Mouse (Mus musculus): ENCODE measurements around the gene Cpa2.
A peak's percentile ranks its signal among the peaks of the same experiment; 100 is the strongest.

Cpa2 gene

DNA sequence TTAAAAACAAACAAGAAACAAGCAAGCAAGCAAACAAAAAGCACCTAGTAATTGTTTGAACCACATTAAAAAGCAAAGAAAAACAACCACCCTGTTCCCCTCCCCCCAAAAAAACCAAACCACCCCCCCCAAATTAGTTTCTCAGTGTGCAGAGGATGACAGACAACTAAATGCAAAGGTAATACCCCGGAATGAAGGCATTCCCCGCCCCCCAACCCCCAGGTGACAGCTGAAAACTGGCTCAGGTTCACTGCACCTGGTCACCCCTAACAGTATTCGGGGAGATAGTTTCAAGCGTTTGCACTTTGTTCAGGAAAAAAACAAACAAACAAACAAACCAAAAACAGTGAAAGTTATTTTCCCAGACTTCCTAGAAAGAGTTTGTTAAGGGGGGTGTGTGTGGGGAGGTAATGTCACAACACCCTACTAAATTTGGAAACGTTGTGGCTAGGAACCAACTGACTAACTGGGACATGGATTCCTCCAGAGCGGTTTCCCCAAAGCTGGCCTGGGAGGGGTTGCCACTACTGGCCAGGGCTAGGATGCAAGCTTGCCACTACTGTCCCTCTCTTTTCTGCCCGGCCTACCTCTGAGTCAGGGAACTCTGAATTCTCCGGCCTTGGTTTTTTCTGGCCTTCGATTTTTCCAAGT is 6.4 kb downstream of the Cpa2 start:
- peak; percentile 63 to 66 for DNase-seq (ENCODE audit: low spot score in 2 of 2)

DNA sequence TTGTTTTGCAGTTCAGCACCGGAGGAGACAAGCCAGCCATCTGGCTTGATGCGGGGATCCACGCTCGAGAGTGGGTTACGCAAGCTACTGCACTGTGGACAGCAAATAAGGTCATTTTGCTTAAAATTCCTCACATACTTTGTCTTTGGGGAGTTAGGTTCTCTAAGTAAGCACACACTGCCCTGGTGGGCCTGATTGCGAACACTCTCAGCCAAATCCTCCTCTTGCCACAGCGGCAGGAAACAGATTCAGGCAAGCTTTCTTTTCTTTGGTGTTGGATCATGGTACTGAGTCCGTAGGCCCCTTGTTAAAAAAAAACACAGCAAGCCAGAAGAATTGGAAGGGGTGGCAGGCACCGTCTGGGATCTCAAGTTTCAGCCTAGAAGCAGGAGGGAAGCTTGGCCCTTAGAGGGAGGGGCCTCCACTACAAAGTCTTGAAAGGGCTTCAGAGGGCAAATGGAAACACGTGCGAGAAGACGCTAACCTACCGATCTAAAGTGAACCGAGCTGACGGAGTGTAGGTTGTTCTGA is 7.9 kb downstream of the Cpa2 start:
- peak in 1 of 2 experiments; percentile 37 for DNase-seq (ENCODE audit: low spot score in 2 of 2)

DNA sequence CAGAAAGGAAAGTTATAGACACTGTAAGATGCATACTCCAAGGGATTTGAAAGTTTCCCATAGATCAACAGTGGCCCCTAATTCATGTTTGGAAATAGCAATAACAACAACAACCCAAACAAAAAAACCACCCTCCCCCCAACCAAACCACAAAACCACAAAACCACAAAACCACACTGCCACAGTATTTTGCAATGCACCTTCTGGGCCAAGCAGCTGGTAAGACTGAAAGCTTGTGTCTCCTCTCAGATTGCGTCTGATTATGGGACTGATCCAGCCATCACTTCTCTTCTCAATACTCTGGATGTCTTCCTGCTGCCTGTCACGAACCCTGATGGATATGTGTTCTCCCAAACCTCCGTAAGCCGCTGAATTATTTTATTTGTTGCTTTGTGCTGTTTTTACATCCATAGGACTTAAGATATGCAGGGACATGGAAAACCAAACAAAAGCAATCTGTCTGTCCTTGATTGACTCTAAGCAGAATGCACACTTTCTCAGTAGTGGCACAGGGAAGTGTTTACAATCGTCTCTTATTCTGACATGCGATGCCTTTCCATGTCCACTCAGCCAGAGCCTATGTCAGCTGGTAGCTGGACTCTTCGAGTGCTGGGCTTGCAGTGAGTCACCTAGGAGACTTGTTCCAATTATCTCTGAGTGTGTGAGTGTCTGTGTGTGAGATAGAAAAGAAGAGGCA is 9.3 kb downstream of the Cpa2 start:
- no peak for DNase-seq (ENCODE audit: low spot score in 2 of 2)

DNA sequence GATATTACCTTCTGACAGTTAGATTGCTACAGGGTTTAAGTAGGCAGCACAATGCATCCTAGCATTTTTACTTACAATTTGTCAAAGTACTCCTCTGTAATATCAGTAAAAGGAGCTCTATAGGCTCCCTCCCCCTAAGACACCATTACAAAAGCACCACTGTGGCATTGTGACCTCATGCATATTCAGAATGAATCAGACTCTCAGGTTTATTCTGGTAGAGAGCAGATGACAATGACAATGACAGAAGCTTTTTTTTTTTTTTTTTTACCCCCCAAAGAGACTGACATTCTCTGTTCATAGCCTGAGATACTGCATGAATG is 9.8 kb downstream of the Cpa2 start:
- no peak for DNase-seq (ENCODE audit: low spot score in 2 of 2)

DNA sequence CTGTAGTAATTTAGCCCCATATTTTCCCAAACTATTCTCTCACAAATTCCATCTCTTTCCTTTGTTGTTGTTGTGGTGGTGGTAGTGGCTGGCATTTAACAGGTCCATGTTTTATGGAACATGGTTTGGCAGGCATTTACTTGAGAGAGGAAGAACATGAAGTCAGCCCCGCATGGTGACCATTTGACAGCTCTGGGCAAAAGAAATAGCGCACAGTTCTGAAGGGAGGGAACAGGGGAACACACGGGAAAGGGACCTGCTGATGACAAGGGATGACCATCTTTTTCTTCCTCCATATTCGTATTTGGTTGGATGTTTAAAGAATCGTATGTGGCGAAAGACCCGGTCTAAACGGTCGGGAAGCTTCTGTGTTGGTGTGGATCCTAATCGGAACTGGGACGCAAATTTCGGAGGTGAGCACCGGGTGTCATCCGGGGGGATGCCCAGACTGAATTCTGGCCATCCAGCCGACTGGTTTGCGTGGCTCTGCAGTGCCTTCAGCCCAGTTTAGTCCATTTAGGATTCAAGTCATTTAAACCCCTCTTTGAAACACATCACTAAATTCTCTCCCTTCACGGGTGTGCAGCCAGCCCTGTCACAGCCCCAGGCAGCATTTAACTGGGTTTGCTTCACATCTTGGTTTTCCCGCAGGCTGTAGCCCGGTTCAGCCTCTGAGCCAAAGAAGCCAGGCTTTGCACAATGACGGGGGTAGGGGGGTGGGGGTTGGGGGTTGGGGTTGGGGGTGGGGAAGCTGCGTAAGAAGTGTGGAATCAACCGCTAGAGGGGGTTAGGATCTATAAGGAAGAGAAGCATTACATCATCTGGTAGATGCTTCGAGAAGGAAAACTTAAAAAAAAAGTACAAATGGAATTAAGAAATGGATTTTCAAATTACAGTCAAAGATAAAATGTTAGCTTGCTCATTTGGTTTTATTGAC is 10.5 kb downstream of the Cpa2 start:
- no peak for DNase-seq (ENCODE audit: low spot score in 2 of 2)

GRCm38 (mm10) chr6:30552628-30553027 is 11.2 kb downstream of the Cpa2 start:
- DNase-seq (ENCODE audit: low spot score in 2 of 2): no peak

GRCm38 (mm10) chr6:30553381-30554010 is 12.1 kb downstream of the Cpa2 start:
- DNase-seq (ENCODE audit: low spot score in 2 of 2): no peak

DNA sequence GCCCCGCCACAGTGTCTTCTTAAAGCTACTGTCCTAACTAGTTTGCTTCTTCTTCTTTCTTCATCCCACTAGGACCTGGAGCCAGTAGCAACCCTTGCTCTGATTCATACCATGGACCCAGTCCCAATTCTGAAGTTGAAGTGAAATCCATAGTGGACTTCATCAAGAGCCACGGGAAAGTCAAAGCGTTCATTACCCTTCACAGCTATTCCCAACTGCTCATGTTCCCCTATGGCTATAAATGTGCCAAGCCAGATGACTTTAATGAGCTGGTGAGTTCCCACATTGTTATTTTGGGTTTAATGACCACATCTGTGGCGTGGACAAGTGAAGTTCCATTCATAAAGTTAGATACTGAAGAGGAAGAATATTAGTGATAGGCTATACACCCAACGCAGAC is 12.7 kb downstream of the Cpa2 start:
- DNase-seq (ENCODE audit: low spot score in 2 of 2): no peak

GRCm38 (mm10) chr6:30554621-30555170 is 13.3 kb downstream of the Cpa2 start:
- DNase-seq (ENCODE audit: low spot score in 2 of 2): peak in 1 of 2 experiments; percentile 24

GRCm38 (mm10) chr6:30556080-30556479 is 14.7 kb downstream of the Cpa2 start:
- DNase-seq (ENCODE audit: low spot score in 2 of 2): peak; percentile 40 to 68

- no peak for DNase-seq (ENCODE audit: low spot score in 2 of 2)
Observed at GRCm38 (mm10) chr6:30559726-30560125, 18.3 kb downstream of the Cpa2 start.

- no peak for DNase-seq (ENCODE audit: low spot score in 2 of 2)
Observed at GRCm38 (mm10) chr6:30562132-30562531, 20.8 kb downstream of the Cpa2 start.

DNA sequence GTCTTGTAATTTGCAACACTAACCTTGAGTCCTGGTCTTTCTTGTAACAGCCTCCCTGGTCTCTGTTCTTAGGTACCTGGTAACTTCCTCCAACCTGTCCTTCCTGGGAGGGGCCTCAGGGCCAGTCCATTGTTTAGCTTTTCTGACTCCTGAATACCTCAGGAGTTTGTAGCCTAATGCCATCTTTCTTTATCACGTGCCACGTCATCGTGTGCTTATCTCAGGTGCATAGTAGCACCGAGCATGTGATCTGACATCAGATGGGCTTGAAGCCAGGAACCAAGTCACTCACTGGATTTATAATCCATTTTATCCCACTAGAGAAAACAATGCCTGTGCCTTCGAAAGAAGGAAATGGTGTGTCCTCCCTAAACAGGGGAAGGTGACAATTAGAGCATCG is 22.2 kb downstream of the Cpa2 start:
- no peak for DNase-seq (ENCODE audit: low spot score in 2 of 2)

DNA sequence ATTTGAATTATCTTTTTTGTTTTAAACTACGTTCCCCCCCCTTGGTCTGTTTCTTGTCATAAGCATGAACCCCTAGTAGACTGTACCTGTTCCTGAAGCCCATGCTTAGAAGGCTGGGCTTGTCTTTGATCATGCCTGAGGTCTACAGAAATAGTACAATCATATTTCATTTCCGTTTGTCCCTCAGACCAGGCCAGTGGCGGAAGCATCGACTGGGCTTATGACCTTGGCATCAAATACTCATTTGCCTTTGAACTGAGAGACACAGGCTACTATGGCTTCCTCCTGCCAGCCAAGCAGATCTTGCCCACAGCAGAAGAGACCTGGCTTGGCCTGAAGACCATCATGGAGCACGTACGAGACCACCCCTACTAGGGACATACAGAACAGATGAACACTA is 22.7 kb downstream of the Cpa2 start:
- DNase-seq (ENCODE audit: low spot score in 2 of 2): no peak

DNA sequence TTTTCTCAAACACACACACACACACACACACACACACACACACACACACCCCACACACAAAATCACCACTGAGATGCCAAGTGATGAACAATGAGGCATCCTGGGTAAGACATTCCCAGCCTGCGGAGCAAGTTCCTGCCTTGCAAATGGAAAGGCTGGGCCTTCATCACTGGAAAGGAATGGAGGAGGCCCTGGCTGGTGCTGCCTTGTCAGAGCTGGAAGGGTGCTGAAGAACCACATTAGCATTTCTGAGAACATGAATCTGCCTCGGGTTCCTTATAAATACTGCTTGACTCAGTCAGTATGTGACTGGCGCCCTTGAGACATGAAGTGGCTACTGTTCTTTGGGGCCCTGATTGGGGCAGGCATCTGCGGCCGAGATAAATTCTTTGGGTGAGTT is 26.7 kb downstream of the Cpa2 start, which contains the start of gene Cpa4:
Gene Cpa4, plus strand, starts transcription at position 301 of the 400 bp plus-strand sequence.
- DNase-seq (ENCODE audit: low spot score in 2 of 2): no peak

DNA sequence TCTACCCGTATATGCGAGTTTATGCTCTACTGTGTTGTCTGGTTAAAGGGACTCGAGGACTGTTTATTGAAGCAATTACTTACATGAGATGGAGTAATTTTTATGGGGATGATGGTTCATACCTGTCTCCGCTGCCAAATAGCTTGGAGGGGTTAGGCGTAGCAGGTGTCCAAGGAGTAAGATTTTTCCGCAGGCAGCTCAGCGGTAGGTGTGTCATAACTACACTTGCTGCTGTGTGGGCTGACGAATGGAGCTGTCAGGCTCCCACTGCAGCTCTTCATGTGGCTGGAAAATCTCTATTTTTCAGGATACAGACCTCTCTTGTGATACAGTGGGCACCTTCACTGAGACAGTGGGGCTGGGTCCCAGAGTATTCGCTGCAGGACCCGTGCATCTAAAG is 27.9 kb downstream of the Cpa2 start:
- DNase-seq (ENCODE audit: low spot score in 2 of 2): no peak

DNA sequence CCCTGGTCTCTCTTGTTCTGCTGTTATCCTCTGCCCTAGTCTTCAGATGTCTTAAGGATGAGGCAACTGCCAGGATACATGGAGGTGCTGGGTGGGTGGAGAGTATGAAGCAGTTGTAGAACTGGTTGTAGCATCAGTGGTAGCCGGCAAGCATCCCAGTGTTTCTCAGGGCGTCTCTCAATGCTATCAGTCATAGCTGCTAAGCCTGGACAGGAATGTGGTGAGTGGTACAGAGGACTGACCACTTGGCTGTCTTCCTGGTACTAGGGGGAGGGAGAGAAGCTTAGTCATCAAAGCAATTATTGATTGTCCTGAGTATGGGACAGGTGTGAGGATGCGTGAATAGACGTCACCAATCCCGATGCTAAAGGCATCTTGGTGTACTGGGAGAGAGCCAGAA is 28.6 kb downstream of the Cpa2 start:
- no peak for DNase-seq (ENCODE audit: low spot score in 2 of 2)

GRCm38 (mm10) chr6:30572456-30573311 is 31.3 kb downstream of the Cpa2 start:
- DNase-seq (ENCODE audit: low spot score in 2 of 2): peak; percentile 48 to 56

DNA sequence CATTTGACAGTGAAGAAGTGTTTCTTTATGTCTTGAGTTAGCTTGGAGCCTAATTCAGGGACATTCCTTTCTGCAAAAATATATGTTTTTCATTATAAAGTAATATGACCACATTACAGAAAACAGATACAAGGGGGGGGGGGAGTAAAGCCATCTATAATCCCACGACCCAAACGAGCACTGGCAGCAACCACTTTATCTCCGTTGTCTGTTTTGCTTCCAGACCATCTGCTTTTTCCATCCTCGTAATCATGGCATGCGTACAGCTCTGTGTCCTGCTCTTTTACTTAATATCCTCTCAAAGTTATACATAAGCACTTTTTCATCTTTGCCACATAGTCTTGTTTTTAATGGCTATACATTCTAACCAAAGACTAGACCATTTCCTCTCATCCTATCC is 32.0 kb downstream of the Cpa2 start:
- DNase-seq (ENCODE audit: low spot score in 2 of 2): no peak

DNA sequence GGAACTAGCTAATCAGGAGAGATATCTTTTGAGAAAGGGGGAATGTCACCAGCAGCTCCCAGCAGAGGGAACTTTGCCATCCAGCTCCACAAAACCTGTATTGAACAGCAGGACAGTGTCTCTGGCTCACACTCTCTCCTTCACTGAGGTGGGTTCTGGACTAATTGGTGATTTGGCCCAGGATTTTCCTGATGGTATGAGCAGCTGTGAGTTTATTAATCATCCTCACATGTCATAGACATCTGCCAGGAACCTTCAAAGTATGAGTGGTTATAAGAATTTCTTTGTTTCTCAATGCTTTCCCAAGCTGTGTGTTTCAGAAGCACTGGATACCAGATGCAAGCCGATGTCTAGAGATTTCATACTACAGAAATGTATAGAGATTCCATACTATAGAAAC is 33.6 kb downstream of the Cpa2 start:
- no peak for DNase-seq (ENCODE audit: low spot score in 2 of 2)
